Mouse (Mus musculus) stomach, embryonic 16.5 days (tissue): ENCODE measurements around the gene Wnk2. TPM values are rescaled to one million over a fixed set of nuclear protein-coding genes. Genes with fewer than 3 reads are reported as not detected.
A peak's percentile ranks its signal among the peaks of the same experiment; 100 is the strongest.
"Not testable (repeated sequence)": the region's sequence is repeated elsewhere in the genome, so short reads cannot be mapped to it uniquely, and the experiment has no call there.

ENCODE experiments used
- ATAC-seq: fragments of 200-750 bp; cut with Nextera tagmentation; 2 replicates; pipeline ENCODE4 v1.8.0; 2017; ENCODE audit warnings: moderate number of reproducible peaks, moderate TSS enrichment; ENCODE audit not compliant: insufficient read depth, low FRiP score
- H3K27ac ChIP-seq: fragments of 300-500 bp; sonication (generic); 2 replicates; pipeline ENCODE4 v1.5.1; 2014; ENCODE audit warnings: low read length
- H3K27me3 ChIP-seq: fragments of 300-500 bp; sonication (generic); 2 replicates; pipeline ENCODE4 v1.6.1; 2014; ENCODE audit warnings: low read length, control low read depth, mixed read lengths; ENCODE audit not compliant: control insufficient read depth, insufficient read depth
- H3K36me3 ChIP-seq: fragments of 300-500 bp; sonication (generic); 2 replicates; pipeline ENCODE4 v1.6.1; 2014; ENCODE audit warnings: low read length; ENCODE audit not compliant: control insufficient read depth, insufficient read depth
- H3K4me1 ChIP-seq: fragments of 300-500 bp; sonication (generic); 2 replicates; pipeline ENCODE4 v1.6.1; 2014; ENCODE audit warnings: low read length, control low read depth, mixed read lengths; ENCODE audit not compliant: control insufficient read depth, insufficient read depth
- H3K4me2 ChIP-seq: fragments of 300-500 bp; sonication (generic); 2 replicates; pipeline ENCODE4 v1.6.1; 2014; ENCODE audit warnings: low read depth, low read length, mixed read lengths
- H3K4me3 ChIP-seq: fragments of 300-500 bp; sonication (generic); replicated peaks from 2 replicates; pipeline ENCODE4 v1.5.1; 2014; ENCODE audit warnings: mild to moderate bottlenecking, low read length
- H3K9ac ChIP-seq: fragments of 300-500 bp; sonication (generic); 2 replicates; pipeline ENCODE4 v1.6.1; 2014; ENCODE audit warnings: low read length
- H3K9me3 ChIP-seq: fragments of 300-500 bp; sonication (generic); replicated peaks from 2 replicates; pipeline ENCODE4 v1.6.1; 2016; ENCODE audit warnings: low read length, control low read depth; ENCODE audit not compliant: control insufficient read depth
- WGBS: fragments of 180-500 bp; shearing (Covaris S2); extraction: QIAGEN DNeasy Blood & Tissue Kit; methylation state at CpG from one replicate; pipeline ENCODE4 v1.1.7; 2014; 5-methylcytosine and 5-hydroxymethylcytosine counted together
- polyA plus RNA-seq: library from polyadenylated mRNA; unstranded; fragments of >200 nt; fragmentation: Nextera tagmentation; extraction: Ambion mirVana; gene quantifications from 2 replicates; pipeline ENCODE4 v1.2.1, GENCODE M21; 2015

Gene Wnk2
- polyA plus RNA-seq, 1 experiment from 2014 or later, result 3.4 TPM

DNA sequence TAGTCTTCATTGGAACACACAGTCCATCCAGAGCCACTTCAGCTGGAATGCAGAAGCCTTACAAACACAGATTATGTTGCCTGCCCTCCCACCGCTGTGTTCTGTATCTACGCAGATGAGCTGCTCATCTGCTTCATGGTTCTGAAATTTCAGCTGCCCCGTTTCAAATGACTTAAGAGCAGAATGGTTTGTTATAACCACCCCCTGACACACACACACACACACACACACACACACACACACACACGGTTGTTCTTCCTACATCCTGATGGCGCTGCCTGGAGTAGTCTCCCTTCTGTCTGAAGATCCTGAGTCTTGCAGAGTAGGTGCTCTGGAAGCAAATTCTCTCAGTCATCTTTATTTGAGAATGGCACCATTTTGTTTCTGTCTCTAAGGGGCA, 83.6 kb downstream of the Wnk2 start:
- Histone ChIP-seq H3K36me3 (no peaks in the 10 kb centered on the region), H3K4me1 (no peaks in the 10 kb centered on the region), H3K9me3 (no peaks in the 10 kb centered on the region), H3K27ac (no peak overlapping the region), H3K4me3 (no peak overlapping the region), H3K4me2 (no peak overlapping the region), H3K9ac (no peak overlapping the region), H3K27me3 (no peaks in the 10 kb centered on the region)
- no peak for ATAC-seq
- 85% methylated on average over 5 of the region's 5 CpGs for WGBS

DNA sequence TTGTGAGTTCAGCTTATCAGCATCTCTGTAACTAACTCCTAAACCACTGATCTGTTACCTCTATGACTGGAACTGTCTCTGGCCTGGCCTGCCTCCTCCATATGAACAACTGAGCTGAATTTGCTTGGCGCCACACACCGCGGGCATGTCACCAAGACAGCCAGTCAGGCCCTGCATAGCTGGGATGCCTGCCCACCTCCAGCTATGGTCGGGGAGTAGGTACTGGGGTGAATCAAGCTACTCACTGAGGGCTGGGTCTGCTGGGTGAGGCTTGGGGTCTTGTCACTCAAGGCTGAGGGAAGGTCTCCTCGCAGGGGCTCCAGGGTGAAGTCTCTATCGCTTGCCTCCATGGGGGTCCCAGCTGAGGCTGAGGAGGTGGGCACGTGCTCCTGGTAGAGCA, 87.4 kb downstream of the Wnk2 start:
- 80% methylated on average over 7 of the region's 7 CpGs for WGBS
- ATAC-seq, result no peak

DNA sequence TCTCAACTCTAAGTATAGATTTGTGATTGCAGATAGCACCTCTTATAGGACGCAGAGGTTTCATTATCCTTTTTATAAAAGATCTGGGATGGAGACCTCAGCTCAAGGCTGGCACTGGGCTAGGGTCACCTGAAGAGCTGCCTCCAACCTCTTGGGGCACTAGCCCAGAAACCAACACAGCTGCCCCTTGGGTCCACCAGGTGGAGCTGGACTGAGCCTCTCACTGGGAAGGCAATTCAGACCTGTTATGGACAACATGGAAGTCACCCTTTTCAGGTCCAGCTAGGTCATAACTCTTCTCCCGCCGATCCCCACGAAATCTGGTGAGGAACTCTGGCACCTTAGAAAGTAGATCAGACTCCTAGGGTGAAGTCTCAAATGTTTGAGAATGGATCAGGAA, 89.3 kb downstream of the Wnk2 start:
- Histone ChIP-seq H3K27me3 (no peaks in the 10 kb centered on the region), H3K9me3 (no peaks in the 10 kb centered on the region), H3K4me2 (no peak overlapping the region), H3K9ac (no peak overlapping the region), H3K4me1 (no peaks in the 10 kb centered on the region), H3K36me3 (no peaks in the 10 kb centered on the region), H3K4me3 (no peak overlapping the region), H3K27ac (no peak overlapping the region)
- peak; percentile 50; the same call in 1 of the 2 replicates for ATAC-seq
- WGBS, result 77% methylated on average over 4 of the region's 4 CpGs

More for the DNA sequence above, 87.4 kb downstream of the Wnk2 start:
- H3K4me3 ChIP-seq, result no peak overlapping the region
- no peak overlapping the region for H3K4me2 ChIP-seq
- no peaks in the 10 kb centered on the region for H3K36me3 ChIP-seq
- H3K27me3 ChIP-seq, result no peaks in the 10 kb centered on the region
- no peak overlapping the region for H3K27ac ChIP-seq
- H3K9ac ChIP-seq, result no peak overlapping the region
- H3K9me3 ChIP-seq, result no peaks in the 10 kb centered on the region
- H3K4me1 ChIP-seq, result no peaks in the 10 kb centered on the region

DNA sequence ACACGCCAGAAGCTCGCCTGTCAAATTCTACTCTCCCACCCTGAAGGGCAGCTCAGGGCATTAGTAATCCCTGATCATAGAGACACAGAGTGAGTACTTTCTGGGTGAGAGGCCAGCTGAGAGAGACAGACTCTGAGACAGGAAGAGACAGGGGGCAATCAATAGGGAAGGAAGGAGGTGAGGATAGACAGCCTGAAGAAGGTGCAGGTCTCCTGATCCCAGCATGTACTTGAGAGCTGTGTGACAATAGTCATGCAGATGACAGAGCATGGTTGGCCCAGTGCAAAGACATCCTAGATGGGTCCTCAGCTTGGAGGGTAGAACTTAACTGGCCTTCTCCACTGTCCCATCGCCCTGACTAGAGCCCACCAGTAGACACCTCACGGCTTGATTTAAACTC, 91.5 kb downstream of the Wnk2 start:
- Histone ChIP-seq H3K36me3 (no peaks in the 10 kb centered on the region), H3K27ac (no peak overlapping the region), H3K9me3 (no peaks in the 10 kb centered on the region), H3K4me3 (no peak overlapping the region), H3K27me3 (no peaks in the 10 kb centered on the region), H3K4me2 (no peak overlapping the region), H3K9ac (no peak overlapping the region), H3K4me1 (no peaks in the 10 kb centered on the region)
- WGBS, result 94% methylated on average over 4 of the region's 4 CpGs
- no peak for ATAC-seq

DNA sequence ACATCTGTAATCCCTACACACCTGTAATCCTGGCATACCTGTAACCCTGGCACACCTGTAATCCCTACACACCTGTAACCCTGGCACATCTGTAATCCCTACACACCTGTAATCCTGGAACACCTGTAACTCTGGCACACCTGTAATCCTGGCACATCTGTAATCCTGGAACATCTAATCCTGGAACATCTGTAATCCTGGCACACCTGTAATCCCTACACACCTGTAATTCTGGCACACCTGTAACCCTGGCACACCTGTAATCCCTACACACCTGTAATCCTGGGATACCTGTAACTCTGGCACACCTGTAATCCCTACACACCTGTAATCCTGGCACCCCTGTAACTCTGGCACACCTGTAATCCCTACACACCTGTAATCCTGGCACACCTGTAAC, 93.1 kb downstream of the Wnk2 start:
- not testable (repeated sequence) for H3K4me2 ChIP-seq, ATAC-seq, H3K9ac ChIP-seq, H3K4me3 ChIP-seq, H3K27ac ChIP-seq, H3K27me3 ChIP-seq, H3K36me3 ChIP-seq, H3K4me1 ChIP-seq, H3K9me3 ChIP-seq

DNA sequence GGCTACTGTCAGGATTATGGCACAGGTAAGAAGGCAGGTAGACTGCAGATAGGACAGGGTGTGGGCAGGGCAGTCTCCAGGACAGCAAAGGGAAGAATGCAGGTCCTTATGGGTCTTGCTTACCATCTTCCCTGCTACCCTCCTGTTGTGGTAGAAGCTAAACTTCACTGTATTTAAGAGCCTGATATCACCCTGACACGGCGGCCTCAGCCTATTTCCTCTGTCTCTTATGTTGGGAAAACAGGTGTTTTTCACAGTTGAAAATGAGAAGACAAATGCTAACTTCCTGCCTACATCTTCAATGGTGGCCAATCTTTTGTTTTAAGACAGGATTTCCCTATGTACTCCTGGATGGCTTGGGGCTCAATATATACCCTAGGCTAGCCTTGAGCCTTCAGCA, 94.5 kb downstream of the Wnk2 start:
- Histone ChIP-seq H3K4me3 (no peak overlapping the region), H3K27ac (no peak overlapping the region), H3K4me2 (no peak overlapping the region), H3K4me1 (no peaks in the 10 kb centered on the region), H3K9ac (no peak overlapping the region), H3K27me3 (no peaks in the 10 kb centered on the region), H3K36me3 (no peaks in the 10 kb centered on the region), H3K9me3 (no peaks in the 10 kb centered on the region)
- ATAC-seq, result no peak
- WGBS, result 74% methylated on average over 2 of the region's 2 CpGs

DNA sequence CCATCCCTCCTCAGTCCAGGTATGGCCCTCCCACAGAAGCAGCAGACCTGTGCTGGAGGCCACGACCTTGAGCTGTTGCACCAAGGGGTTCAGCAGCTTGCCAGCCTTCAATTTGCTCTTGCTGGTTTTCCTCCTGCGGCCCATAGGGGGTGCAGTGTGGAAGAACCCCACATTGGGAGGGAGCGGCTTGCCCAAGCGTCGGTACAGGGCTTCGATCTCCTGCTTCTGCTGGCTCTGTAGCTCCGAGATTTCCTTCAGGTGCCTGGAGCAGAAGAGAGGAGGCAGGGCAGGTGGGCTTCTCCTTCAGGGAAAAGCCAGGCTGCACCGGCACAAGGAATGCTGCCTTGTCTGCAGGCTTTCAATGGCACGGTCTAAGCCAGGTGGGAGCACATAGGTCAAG, 95.3 kb downstream of the Wnk2 start:
- no peak overlapping the region for H3K27ac ChIP-seq
- no peak overlapping the region for H3K4me3 ChIP-seq
- WGBS, result 46% methylated on average over 9 of the region's 9 CpGs

DNA sequence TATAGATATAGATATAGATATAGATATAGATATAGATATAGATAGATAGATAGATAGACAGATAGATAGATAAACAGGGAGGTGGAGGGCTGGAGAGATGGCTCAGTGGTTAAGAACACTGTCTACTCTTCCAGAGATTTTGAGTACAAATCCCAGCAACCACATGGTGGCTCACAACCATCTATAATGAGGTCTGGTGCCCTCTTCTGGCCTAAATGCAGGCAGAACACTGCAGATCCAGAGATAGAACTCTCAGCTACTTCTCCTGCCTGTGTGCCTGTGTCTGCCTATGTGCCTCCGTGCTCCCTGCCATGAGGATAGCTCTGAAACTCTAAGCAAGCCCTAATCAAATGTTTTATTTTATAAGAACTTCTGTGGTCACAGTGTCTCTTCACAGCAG, 100.4 kb downstream of the Wnk2 start:
- Histone ChIP-seq H3K9me3 (no peaks in the 10 kb centered on the region), H3K9ac (no peak overlapping the region), H3K27ac (no peak overlapping the region), H3K36me3 (no peaks in the 10 kb centered on the region), H3K4me3 (no peak overlapping the region), H3K4me2 (no peak overlapping the region), H3K4me1 (no peaks in the 10 kb centered on the region), H3K27me3 (no peaks in the 10 kb centered on the region)
- ATAC-seq, result no peak
- 91% methylated on average over 1 of the region's 1 CpGs for WGBS

More for the DNA sequence above, 95.3 kb downstream of the Wnk2 start:
- H3K9me3 ChIP-seq, result no peaks in the 10 kb centered on the region
- no peaks in the 10 kb centered on the region for H3K4me1 ChIP-seq
- H3K27me3 ChIP-seq, result no peaks in the 10 kb centered on the region
- H3K36me3 ChIP-seq, result no peaks in the 10 kb centered on the region
- no peak overlapping the region for H3K4me2 ChIP-seq
- ATAC-seq, result 0 out of 2 replicates have a peak, but pooled peaks have one; percentile 19
- H3K9ac ChIP-seq, result no peak overlapping the region

DNA sequence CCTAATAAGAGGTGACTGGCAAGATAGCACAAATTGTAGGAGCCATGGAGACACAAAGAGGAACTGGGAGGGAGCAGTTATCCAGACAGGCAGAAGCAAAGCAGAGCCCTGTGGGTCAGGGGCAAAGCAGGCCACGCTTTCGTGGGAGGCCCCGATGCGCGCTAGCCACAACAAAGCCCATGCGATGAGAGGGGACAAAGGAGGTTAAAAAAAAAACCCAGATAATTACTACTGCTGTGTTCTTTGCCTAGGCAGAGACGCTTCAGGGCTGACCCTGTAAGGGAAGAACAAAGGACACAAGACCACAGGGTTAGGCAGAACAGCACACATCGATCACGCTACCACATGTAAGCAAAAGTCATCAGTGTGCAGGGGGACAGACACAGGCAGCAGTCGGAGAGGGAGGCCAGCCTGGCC, 103.7 kb downstream of the Wnk2 start:
- no peaks in the 10 kb centered on the region for H3K27me3 ChIP-seq
- no peak overlapping the region for H3K27ac ChIP-seq
- no peak overlapping the region for H3K4me3 ChIP-seq
- H3K36me3 ChIP-seq, result no peaks in the 10 kb centered on the region
- ATAC-seq, result no peak
- H3K9ac ChIP-seq, result no peak overlapping the region
- no peak overlapping the region for H3K4me2 ChIP-seq
- no peaks in the 10 kb centered on the region for H3K9me3 ChIP-seq
- H3K4me1 ChIP-seq, result no peaks in the 10 kb centered on the region
- 63% methylated on average over 10 of the region's 10 CpGs for WGBS

DNA sequence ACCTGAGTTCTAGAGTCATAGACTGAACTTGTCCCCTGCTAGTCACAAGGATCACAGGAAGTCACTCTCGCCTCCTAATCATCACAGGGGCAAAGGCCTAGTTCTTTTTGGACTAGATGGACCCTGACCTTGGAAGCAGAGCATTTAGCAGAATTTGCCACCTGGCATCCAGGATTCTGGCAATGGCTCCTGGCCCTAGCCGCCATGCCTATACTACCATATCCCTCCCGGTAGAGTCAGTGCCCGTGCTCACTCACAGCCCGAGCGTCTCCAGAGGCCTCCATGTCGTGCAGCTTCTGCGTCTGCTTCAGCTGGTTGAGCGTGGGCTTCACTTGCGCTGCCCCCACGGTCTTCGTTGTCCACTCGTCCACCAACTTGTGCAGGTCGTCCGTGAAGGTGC, 105.4 kb downstream of the Wnk2 start:
- no peaks in the 10 kb centered on the region for H3K36me3 ChIP-seq
- H3K9me3 ChIP-seq, result no peaks in the 10 kb centered on the region
- ATAC-seq, result no peak

More for the DNA sequence above, 105.4 kb downstream of the Wnk2 start:
- H3K4me3 ChIP-seq, result no peak overlapping the region
- no peak overlapping the region for H3K27ac ChIP-seq
- H3K9ac ChIP-seq, result no peak overlapping the region
- no peaks in the 10 kb centered on the region for H3K27me3 ChIP-seq
- no peaks in the 10 kb centered on the region for H3K4me1 ChIP-seq
- WGBS, result 92% methylated on average over 15 of the region's 15 CpGs
- H3K4me2 ChIP-seq, result no peak overlapping the region
